Mouse (Mus musculus): ENCODE results near the gene Kcnk13. TPM values are rescaled to one million over a fixed set of nuclear protein-coding genes. Genes with fewer than 3 reads are reported as not detected.

The Kcnk13 gene
- polyA plus RNA-seq, 1 experiment from 2014 or later: 0.27 TPM

DNA sequence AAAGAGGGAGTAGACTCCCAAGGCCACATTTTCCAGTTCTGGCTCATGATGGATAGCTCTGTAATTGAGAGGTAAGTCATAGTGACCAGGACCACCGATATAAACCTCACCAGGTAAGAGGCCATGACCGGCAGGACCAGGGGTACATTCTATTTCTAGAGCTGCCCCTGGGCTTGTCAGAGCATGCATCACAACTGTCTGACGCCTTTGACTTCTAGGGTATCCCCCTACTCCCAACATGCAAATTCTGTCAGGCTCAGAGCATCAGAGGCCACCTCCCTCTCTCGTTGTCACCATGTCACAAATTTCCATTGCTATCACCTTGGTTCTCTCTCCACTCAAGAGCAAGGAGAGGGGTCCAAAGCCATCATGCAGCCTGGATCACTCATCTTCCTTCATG lies 126.5 kb downstream of the Kcnk13 start:
- ATAC-seq (ENCODE audit: insufficient number of reproducible peaks, low FRiP score): no peak
- no peaks in the 10 kb centered on the region for H3K36me3 ChIP-seq
- no peaks in the 10 kb centered on the region for H3K27me3 ChIP-seq (replicated peaks)
- H3K4me2 ChIP-seq: no peak overlapping the region
- H3K4me3 ChIP-seq: no peak overlapping the region
- H3K9me3 ChIP-seq (replicated peaks): no peaks in the 10 kb centered on the region
- H3K27ac ChIP-seq (ENCODE audit: poor library complexity, severe bottlenecking): no peak overlapping the region
- H3K9ac ChIP-seq: no peak overlapping the region
- no peaks in the 10 kb centered on the region for H3K4me1 ChIP-seq (replicated peaks)
- 77% methylated on average over 4 of the region's 4 CpGs for WGBS

DNA sequence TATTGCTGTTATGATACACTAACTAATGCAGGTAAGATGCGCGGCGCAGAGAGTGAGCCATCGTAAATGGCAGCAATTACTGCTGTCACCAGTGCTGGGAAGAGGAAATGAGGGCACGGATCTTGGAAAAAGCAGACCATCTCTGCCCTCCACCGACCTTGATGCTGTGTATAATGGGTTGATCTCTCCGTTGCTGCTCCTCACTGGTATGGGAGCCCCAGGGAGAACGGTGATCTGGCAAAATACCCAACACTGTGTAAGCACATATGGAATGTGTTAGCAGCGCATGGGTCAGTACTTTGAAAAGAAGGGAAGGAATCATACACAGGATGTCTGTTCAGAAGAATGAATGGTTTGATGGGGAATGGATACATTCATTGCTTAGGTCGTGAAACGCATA lies 128.7 kb downstream of the Kcnk13 start:
- Histone ChIP-seq H3K4me2 (no peak overlapping the region), H3K9me3 (replicated peaks) (no peaks in the 10 kb centered on the region), H3K27ac (ENCODE audit: poor library complexity, severe bottlenecking) (no peak overlapping the region), H3K9ac (no peak overlapping the region), H3K27me3 (replicated peaks) (no peaks in the 10 kb centered on the region), H3K4me1 (replicated peaks) (no peaks in the 10 kb centered on the region), H3K4me3 (no peak overlapping the region), H3K36me3 (no peaks in the 10 kb centered on the region)
- no peak for ATAC-seq (ENCODE audit: insufficient number of reproducible peaks, low FRiP score)
- 79% methylated on average over 11 of the region's 11 CpGs for WGBS

DNA sequence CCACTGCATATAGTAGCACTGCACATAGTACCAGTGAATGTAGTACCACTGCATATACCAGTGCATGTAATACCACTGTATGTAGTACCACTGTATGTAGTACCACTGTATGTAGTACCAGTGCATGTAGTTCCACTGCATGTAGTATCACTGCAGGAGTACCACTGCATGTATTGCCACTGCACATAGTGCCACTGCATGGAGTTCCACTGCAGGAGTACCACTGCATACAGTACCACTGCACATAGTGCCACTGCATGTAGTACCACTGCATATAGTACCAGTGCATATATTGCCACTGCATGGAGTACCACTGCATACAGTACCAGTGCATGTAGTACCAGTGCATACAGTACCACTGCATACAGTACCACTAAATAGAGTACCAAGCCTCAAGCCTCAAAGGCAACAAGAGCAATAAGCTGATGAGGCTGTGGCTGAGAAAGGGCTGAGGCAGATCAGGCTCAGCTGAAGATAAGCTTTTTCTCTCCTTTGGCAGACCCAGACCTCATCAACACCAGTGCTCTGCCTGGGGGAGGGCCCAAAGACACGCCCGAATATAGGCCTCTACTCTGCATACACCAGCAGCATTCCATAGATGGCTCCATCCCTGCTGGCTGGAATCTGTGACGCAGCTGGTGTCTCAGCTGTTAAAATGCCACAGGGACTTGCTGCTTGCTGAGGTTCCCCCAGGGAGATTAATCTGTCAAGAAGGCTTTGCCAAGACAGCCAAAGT lies 135.8 kb downstream of the Kcnk13 start:
- ATAC-seq (ENCODE audit: insufficient number of reproducible peaks, low FRiP score): 0 out of 2 replicates have a peak, but pooled peaks have one; percentile 53
- Histone ChIP-seq H3K9ac (no peak overlapping the region), H3K4me1 (replicated peaks) (peaks cover 10% of the 10 kb centered on the region), H3K27ac (ENCODE audit: poor library complexity, severe bottlenecking) (no peak overlapping the region), H3K9me3 (replicated peaks) (no peaks in the 10 kb centered on the region), H3K36me3 (no peaks in the 10 kb centered on the region), H3K4me2 (no peak overlapping the region), H3K27me3 (replicated peaks) (0 out of 2 replicates have a peak, but pooled peaks cover 3% of the 10 kb centered on the region), H3K4me3 (no peak overlapping the region)
- 29% methylated on average over 3 of the region's 3 CpGs for WGBS

DNA sequence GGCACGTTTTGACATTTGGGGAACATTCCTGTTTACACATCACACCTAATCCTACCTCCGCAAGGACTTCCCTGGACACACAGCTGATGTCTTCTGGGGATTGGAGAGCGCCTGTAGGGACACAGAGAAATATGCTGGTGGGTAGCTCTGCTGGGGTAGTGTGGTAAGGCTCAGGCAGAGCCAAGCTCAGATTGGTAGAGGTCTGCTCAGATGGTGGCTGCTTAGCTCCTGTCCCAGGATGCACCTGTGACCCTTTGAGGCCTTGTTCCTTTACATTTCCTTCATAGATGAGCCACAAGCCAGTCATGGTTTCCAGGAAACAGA lies 136.4 kb downstream of the Kcnk13 start:
- H3K4me1 ChIP-seq (replicated peaks): peaks cover 10% of the 10 kb centered on the region
- 0 out of 2 replicates have a peak, but pooled peaks cover 3% of the 10 kb centered on the region for H3K27me3 ChIP-seq (replicated peaks)
- H3K36me3 ChIP-seq: no peaks in the 10 kb centered on the region
- ATAC-seq (ENCODE audit: insufficient number of reproducible peaks, low FRiP score): no peak
- no peak overlapping the region for H3K4me3 ChIP-seq
- no peak overlapping the region for H3K9ac ChIP-seq
- H3K27ac ChIP-seq (ENCODE audit: poor library complexity, severe bottlenecking): no peak overlapping the region
- no peak overlapping the region for H3K4me2 ChIP-seq
- 48% methylated on average over 3 of the region's 3 CpGs for WGBS
- H3K9me3 ChIP-seq (replicated peaks): no peaks in the 10 kb centered on the region

DNA sequence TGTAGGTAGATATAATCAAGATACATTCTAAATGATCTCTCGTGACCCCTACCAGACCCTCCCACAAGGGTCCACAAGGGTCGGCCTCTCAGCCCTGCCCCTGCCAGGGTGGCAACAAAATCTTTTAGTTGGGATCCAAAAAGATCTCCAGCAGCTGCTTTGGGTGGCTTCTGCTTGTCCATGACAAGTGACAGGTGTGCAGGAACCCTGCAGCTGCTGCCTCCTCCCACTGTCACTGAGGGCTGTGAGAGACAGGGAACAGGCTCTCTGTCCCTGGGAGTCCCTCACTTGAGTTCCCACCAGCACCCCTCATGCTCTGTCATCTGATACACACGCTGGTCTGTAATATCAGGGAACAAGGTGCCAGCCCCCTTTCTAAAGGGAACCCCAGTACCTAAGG lies 137.4 kb downstream of the Kcnk13 start:
- no peaks in the 10 kb centered on the region for H3K36me3 ChIP-seq
- no peak overlapping the region for H3K27ac ChIP-seq (ENCODE audit: poor library complexity, severe bottlenecking)
- peaks cover 10% of the 10 kb centered on the region for H3K4me1 ChIP-seq (replicated peaks)
- H3K9me3 ChIP-seq (replicated peaks): no peaks in the 10 kb centered on the region
- 64% methylated on average over 3 of the region's 3 CpGs for WGBS
- H3K4me2 ChIP-seq: no peak overlapping the region
- H3K9ac ChIP-seq: no peak overlapping the region
- H3K27me3 ChIP-seq (replicated peaks): 0 out of 2 replicates have a peak, but pooled peaks cover 3% of the 10 kb centered on the region
- no peak for ATAC-seq (ENCODE audit: insufficient number of reproducible peaks, low FRiP score)
- H3K4me3 ChIP-seq: no peak overlapping the region

DNA sequence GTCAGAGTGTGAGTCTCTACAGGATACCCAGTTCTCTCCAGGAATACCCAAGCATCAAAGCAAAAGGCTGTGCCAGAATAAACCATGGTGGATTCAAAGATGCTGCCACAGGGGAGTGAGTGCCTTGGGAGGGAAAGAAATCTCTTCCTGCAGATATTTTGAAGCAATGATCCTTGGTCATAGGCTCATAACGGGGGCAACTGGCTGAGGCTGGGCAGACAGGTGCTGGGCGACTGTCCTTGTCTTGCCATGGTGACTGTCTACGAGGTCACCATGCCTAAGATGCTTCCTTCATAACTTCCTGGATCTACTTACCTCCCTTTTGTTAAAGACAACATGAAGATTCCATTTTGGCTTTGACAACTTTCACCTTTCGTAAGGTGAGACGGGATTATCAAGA lies 140.2 kb downstream of the Kcnk13 start:
- ATAC-seq (ENCODE audit: insufficient number of reproducible peaks, low FRiP score): no peak
- 84% methylated on average over 5 of the region's 5 CpGs for WGBS
- no peaks in the 10 kb centered on the region for H3K36me3 ChIP-seq
- no peak overlapping the region for H3K4me3 ChIP-seq
- no peak overlapping the region for H3K27ac ChIP-seq (ENCODE audit: poor library complexity, severe bottlenecking)
- no peak overlapping the region for H3K9ac ChIP-seq
- H3K4me1 ChIP-seq (replicated peaks): peaks cover 10% of the 10 kb centered on the region
- no peak overlapping the region for H3K4me2 ChIP-seq
- 0 out of 2 replicates have a peak, but pooled peaks cover 3% of the 10 kb centered on the region for H3K27me3 ChIP-seq (replicated peaks)
- no peaks in the 10 kb centered on the region for H3K9me3 ChIP-seq (replicated peaks)

DNA sequence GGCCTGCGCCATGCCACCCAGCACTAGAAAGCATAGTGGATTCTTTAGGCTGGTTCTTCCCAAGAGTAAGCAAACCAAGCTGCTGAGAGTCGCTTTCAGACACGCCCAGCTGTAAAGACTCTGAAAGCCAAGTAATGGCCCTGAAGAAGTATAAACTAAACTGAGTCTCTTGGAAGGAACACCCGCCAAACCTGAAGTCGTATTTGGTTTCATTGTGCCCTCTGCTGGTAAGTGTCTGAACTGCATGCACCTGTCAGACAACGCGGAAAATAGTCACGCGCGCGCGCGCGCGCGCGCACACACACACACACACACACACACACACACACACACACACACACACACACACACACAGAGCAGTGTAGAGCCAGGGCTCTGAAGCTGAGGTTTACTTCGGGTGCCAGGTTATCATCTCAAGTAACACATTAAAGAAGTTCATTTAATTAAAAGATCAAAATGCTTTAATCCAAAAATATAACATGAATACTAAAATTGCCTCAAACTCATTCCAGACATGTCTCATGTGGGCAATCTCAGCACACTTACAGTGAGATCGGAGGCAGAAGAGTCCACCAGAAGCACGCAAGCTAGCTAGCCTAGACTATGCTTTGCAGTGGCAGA lies 142.1 kb downstream of the Kcnk13 start:
- Histone ChIP-seq H3K4me3 (no peak overlapping the region), H3K27ac (ENCODE audit: poor library complexity, severe bottlenecking) (no peak overlapping the region), H3K27me3 (replicated peaks) (0 out of 2 replicates have a peak, but pooled peaks cover 3% of the 10 kb centered on the region), H3K9me3 (replicated peaks) (no peaks in the 10 kb centered on the region), H3K4me1 (replicated peaks) (peaks cover 8% of the 10 kb centered on the region), H3K4me2 (peak overlapping the region; percentile 47), H3K9ac (no peak overlapping the region), H3K36me3 (no peaks in the 10 kb centered on the region; the same call in 1 of the 2 replicates)
- ATAC-seq (ENCODE audit: insufficient number of reproducible peaks, low FRiP score): no peak
- WGBS: 11% methylated on average over 20 of the region's 20 CpGs

DNA sequence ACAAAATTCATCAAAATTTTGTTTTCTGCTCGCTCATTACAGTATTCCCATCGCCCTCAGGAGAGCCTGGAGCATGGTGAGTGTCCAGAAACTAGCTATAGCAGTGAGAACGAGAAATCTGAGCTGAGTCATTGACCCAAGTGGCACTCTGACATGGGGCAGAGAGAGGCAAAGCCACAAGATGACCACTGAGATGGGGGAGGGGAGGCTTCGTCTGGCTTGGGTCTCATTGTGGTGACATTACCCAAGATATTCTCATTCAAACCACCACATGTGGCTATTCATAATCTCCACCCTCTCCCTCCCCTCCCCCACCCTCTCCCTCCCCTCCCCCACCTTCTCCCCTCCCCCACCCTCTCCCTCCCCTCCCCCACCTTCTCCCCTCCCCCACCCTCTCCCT lies 143.1 kb downstream of the Kcnk13 start:
- Histone ChIP-seq H3K4me2 (no peak overlapping the region), H3K4me3 (no peak overlapping the region), H3K9ac (no peak overlapping the region), H3K4me1 (replicated peaks) (peaks cover 10% of the 10 kb centered on the region), H3K27me3 (replicated peaks) (0 out of 2 replicates have a peak, but pooled peaks cover 3% of the 10 kb centered on the region), H3K27ac (ENCODE audit: poor library complexity, severe bottlenecking) (no peak overlapping the region), H3K9me3 (replicated peaks) (no peaks in the 10 kb centered on the region), H3K36me3 (peaks cover 9% of the 10 kb centered on the region)
- 46% methylated on average over 4 of the region's 4 CpGs for WGBS
- ATAC-seq (ENCODE audit: insufficient number of reproducible peaks, low FRiP score): no peak

DNA sequence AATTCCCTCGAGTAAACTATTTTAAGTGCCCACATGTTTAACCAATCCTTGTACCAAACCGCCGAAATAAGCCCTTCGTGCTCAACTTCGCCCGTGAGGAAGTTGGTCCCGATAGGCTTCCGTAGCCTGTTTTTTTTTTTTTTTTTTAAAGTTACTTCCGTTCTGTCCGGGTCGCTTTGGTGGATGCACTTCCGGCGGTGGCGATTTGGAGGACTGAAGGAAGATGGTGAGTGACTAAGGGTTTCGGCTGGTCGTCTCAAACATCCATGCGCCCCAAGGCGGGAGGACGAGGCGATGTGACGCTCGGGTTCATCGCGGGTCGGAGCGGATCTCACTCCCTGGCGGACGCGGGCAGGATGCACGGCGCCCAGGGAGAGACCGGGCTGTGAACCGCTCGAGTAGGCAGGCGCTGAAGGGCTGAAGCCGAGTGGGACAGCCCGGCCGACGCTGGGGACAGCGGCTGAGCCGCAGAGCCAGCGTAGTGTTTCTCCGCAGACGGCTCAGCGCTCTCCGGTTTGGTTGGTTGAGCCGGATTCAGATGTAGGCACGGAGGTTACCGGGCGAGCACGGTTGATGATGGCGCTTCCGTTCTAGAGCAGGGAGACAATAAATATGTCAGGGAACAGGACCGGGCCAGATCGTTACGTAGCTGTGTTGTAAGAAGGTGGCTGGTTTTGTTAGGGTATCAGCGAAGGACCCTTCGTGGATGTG lies 145.8 kb downstream of the Kcnk13 start, which contains the start of gene Psmc1:
Gene Psmc1, plus strand, starts transcription at position 169 of the 711 bp plus-strand sequence.
- H3K4me3 ChIP-seq: peak within 1 kb of the TSS; percentile 84
- H3K4me2 ChIP-seq: peak within 1 kb of the TSS; percentile 91
- H3K36me3 ChIP-seq: peaks cover 30% of the 10 kb centered on the region
- H3K27ac ChIP-seq (ENCODE audit: poor library complexity, severe bottlenecking): peak within 1 kb of the TSS; percentile 86
- peak within 1 kb of the TSS; percentile 93 for H3K9ac ChIP-seq
- H3K4me1 ChIP-seq (replicated peaks): peaks cover 10% of the 10 kb centered on the region
- ATAC-seq (ENCODE audit: insufficient number of reproducible peaks, low FRiP score): peak; percentile 87
- WGBS: under 1% methylated on average over 58 of the region's 58 CpGs
- H3K9me3 ChIP-seq (replicated peaks): no peaks in the 10 kb centered on the region
- no peaks in the 10 kb centered on the region for H3K27me3 ChIP-seq (replicated peaks)

All from heart, embryonic 12.5 days (tissue).